Mouse (Mus musculus) right cerebral cortex, adult 18-20 months (tissue): ENCODE data around the gene Gm45902.
A peak's percentile ranks its signal among the peaks of the same experiment; 100 is the strongest.

ENCODE experiments used
- DNase-seq: peaks from one replicate; pipeline ENCODE4 v3.0.0; 2022; ENCODE audit warnings: mixed read lengths

The Gm45902 gene

GRCm38 (mm10) chr2:3512552-3513454 lies at the start of gene Gm45902, which contains the start of the genes Hspa14 and Cdnf:
TSS of gene Gm45902 (minus strand) at chr2:3512790.
TSS of gene Hspa14 (minus strand) at chr2:3512814.
TSS of gene Cdnf (plus strand) at chr2:3513030.
- peak; percentile 99 for DNase-seq

GRCm38 (mm10) chr2:3546588-3546987 lies 34.0 kb upstream of the Gm45902 start:
- peak; percentile 30 for DNase-seq

GRCm38 (mm10) chr2:3546055-3546454 lies 33.5 kb upstream of the Gm45902 start:
- no peak for DNase-seq

GRCm38 (mm10) chr2:3541307-3542079 lies 28.9 kb upstream of the Gm45902 start:
- no peak for DNase-seq

- DNase-seq: no peak
These were observed 13.7 kb upstream of the Gm45902 start for GRCm38 (mm10) chr2:3526288-3526687.

GRCm38 (mm10) chr2:3522558-3522957 lies 10.0 kb upstream of the Gm45902 start:
- DNase-seq: no peak

- no peak for DNase-seq
These were observed 514 bp downstream of the Gm45902 start for GRCm38 (mm10) chr2:3512076-3512475.

- DNase-seq: no peak
These were observed 11.7 kb downstream of the Gm45902 start for GRCm38 (mm10) chr2:3500886-3501285.

GRCm38 (mm10) chr2:3499543-3499942 lies 13.0 kb downstream of the Gm45902 start:
- DNase-seq: no peak

GRCm38 (mm10) chr2:3493833-3494409 lies 18.7 kb downstream of the Gm45902 start:
- DNase-seq: no peak

GRCm38 (mm10) chr2:3489816-3490215 lies 22.8 kb downstream of the Gm45902 start:
- DNase-seq: no peak

GRCm38 (mm10) chr2:3480239-3480638 lies 32.4 kb downstream of the Gm45902 start:
- no peak for DNase-seq

- no peak for DNase-seq
These were observed 36.8 kb downstream of the Gm45902 start for GRCm38 (mm10) chr2:3475746-3476251.

- DNase-seq: peak; percentile 96
These were observed 37.7 kb downstream of the Gm45902 start, which contains the start of gene Suv39h2 for GRCm38 (mm10) chr2:3474861-3475283. TSS of gene Suv39h2 (minus strand) at chr2:3475031.

- peak; percentile 75 for DNase-seq
These were observed 38.2 kb downstream of the Gm45902 start for GRCm38 (mm10) chr2:3474361-3474805.

- DNase-seq: no peak
These were observed 38.7 kb downstream of the Gm45902 start for GRCm38 (mm10) chr2:3473891-3474290.

GRCm38 (mm10) chr2:3456590-3456989 lies 56.0 kb downstream of the Gm45902 start:
- DNase-seq: no peak
